Mouse (Mus musculus): Measurements from ENCODE around the gene Mfap1b.
"Not testable (repeated sequence)": the region's sequence is repeated elsewhere in the genome, so short reads cannot be mapped to it uniquely, and the experiment has no call there.

GRCm38 (mm10) chr2:121473301-121474179 lies at the start of gene Mfap1b:
- TF ChIP-seq CTCF (IDR thresholded peaks at IDR 0.05; ENCODE audit: low read depth); EP300 (optimal IDR thresholded peaks at IDR 0.05): not testable (repeated sequence)

Data from stomach, postnatal 0 days (tissue).